Mouse (Mus musculus) intestine, embryonic 14.5 days (tissue): ENCODE measurements around the gene Pard6b. TPM values are rescaled to one million over a fixed set of nuclear protein-coding genes. Genes with fewer than 3 reads are reported as not detected.
A peak's percentile ranks its signal among the peaks of the same experiment; 100 is the strongest.
"Not testable (repeated sequence)": the region's sequence is repeated elsewhere in the genome, so short reads cannot be mapped to it uniquely, and the experiment has no call there.

Source experiments
- ATAC-seq: fragments of 200-750 bp; cut with Nextera tagmentation; replicated peaks from 2 replicates; pipeline ENCODE4 v1.8.0; 2017; ENCODE audit warnings: low read depth, moderate number of reproducible peaks, moderate TSS enrichment, moderate library complexity; ENCODE audit not compliant: low FRiP score, low TSS enrichment
- DNase-seq: peaks from one replicate; pipeline ENCODE4 v3.0.0-alpha.2; 2018; ENCODE audit warnings: low spot score
- H3K27ac ChIP-seq: fragments of 300-500 bp; sonication (generic); 2 replicates; pipeline ENCODE4 v1.5.1; 2014; ENCODE audit warnings: low read depth, mild to moderate bottlenecking, control low read depth
- H3K27me3 ChIP-seq: fragments of 300-500 bp; sonication (generic); replicated peaks from 2 replicates; pipeline ENCODE4 v1.6.1; 2014; ENCODE audit warnings: low read length, control low read depth; ENCODE audit not compliant: control insufficient read depth, insufficient read depth
- H3K36me3 ChIP-seq: fragments of 300-500 bp; sonication (generic); 2 replicates; pipeline ENCODE4 v1.6.1; 2014; ENCODE audit warnings: low read length, control low read depth; ENCODE audit not compliant: control insufficient read depth, insufficient read depth
- H3K4me1 ChIP-seq: fragments of 300-500 bp; sonication (generic); replicated peaks from 2 replicates; pipeline ENCODE4 v1.6.1; 2014; ENCODE audit warnings: low read length, control low read depth, mixed read lengths; ENCODE audit not compliant: control insufficient read depth, insufficient read depth
- H3K4me2 ChIP-seq: fragments of 300-500 bp; sonication (generic); 2 replicates; pipeline ENCODE4 v1.6.1; 2014; ENCODE audit warnings: low read length
- H3K4me3 ChIP-seq: fragments of 300-500 bp; sonication (generic); 2 replicates; pipeline ENCODE4 v1.5.1; 2014; ENCODE audit warnings: low read depth, low read length, control low read depth, mixed read lengths
- H3K9ac ChIP-seq: fragments of 300-500 bp; sonication (generic); 2 replicates; pipeline ENCODE4 v1.6.1; 2014; ENCODE audit warnings: mild to moderate bottlenecking, low read length
- H3K9me3 ChIP-seq: fragments of 300-500 bp; sonication (generic); 2 replicates; pipeline ENCODE4 v1.6.1; 2016; ENCODE audit warnings: low read length, control low read depth; ENCODE audit not compliant: control insufficient read depth
- WGBS: fragments of 180-500 bp; shearing (Covaris S2); extraction: QIAGEN DNeasy Blood & Tissue Kit; methylation state at CpG from one replicate; pipeline ENCODE4 v1.1.7; 2014; 5-methylcytosine and 5-hydroxymethylcytosine counted together
- polyA plus RNA-seq: library from polyadenylated mRNA; unstranded; fragments of >200 nt; fragmentation: Nextera tagmentation; extraction: Ambion mirVana; gene quantifications from 2 replicates; pipeline ENCODE4 v1.2.1, GENCODE M21; 2014

Pard6b gene
- polyA plus RNA-seq, 1 experiment from 2014 or later, result 21.6 TPM

- no peak overlapping the region for H3K4me2 ChIP-seq
- peaks cover 16% of the 10 kb centered on the region for H3K4me1 ChIP-seq
- H3K27me3 ChIP-seq, result no peaks in the 10 kb centered on the region
- DNase-seq (no peak), ATAC-seq (no peak; the same call in 1 of the 2 replicates)
- H3K9me3 ChIP-seq, result no peaks in the 10 kb centered on the region
- 16% methylated on average over 14 of the region's 14 CpGs for WGBS
- H3K27ac ChIP-seq, result peak overlapping the region; percentile 47; the same call in 1 of the 2 replicates
- no peak overlapping the region for H3K4me3 ChIP-seq
- H3K9ac ChIP-seq, result no peak overlapping the region
- H3K36me3 ChIP-seq, result no peaks in the 10 kb centered on the region
These were observed 24.7 kb upstream of the Pard6b start for GRCm38 (mm10) chr2:168055910-168056665.

- peaks cover 16% of the 10 kb centered on the region for H3K4me1 ChIP-seq
- H3K27me3 ChIP-seq, result no peaks in the 10 kb centered on the region
- H3K9me3 ChIP-seq, result no peaks in the 10 kb centered on the region
- ATAC-seq (no peak), DNase-seq (no peak)
- H3K4me2 ChIP-seq, result no peak overlapping the region
- no peak overlapping the region for H3K9ac ChIP-seq
- H3K36me3 ChIP-seq, result no peaks in the 10 kb centered on the region
- peak overlapping the region; percentile 47; the same call in 1 of the 2 replicates for H3K27ac ChIP-seq
- no peak overlapping the region for H3K4me3 ChIP-seq
- 25% methylated on average over 8 of the region's 8 CpGs for WGBS
These were observed 24.2 kb upstream of the Pard6b start for GRCm38 (mm10) chr2:168056666-168056933.

GRCm38 (mm10) chr2:168057876-168058275 lies 22.9 kb upstream of the Pard6b start:
- not testable (repeated sequence) for H3K9me3 ChIP-seq, H3K9ac ChIP-seq, H3K4me3 ChIP-seq, H3K36me3 ChIP-seq, H3K27me3 ChIP-seq, ATAC-seq, DNase-seq, H3K27ac ChIP-seq, H3K4me2 ChIP-seq
- WGBS, result 74% methylated on average over 2 of the region's 2 CpGs
- peaks cover 16% of the 10 kb centered on the region for H3K4me1 ChIP-seq

- Histone ChIP-seq H3K4me3 (no peak overlapping the region), H3K27me3 (no peaks in the 10 kb centered on the region), H3K9ac (no peak overlapping the region), H3K4me1 (peaks cover 16% of the 10 kb centered on the region), H3K4me2 (no peak overlapping the region), H3K36me3 (no peaks in the 10 kb centered on the region), H3K27ac (no peak overlapping the region), H3K9me3 (no peaks in the 10 kb centered on the region)
- whole genome bisulfite sequencing, result 39% methylated on average over 13 of the region's 13 CpGs
- ATAC-seq (0 out of 2 replicates have a peak, but pooled peaks have one; percentile 25), DNase-seq (no peak)
These were observed 22.2 kb upstream of the Pard6b start for GRCm38 (mm10) chr2:168058488-168059199.

- Histone ChIP-seq H3K9me3 (no peaks in the 10 kb centered on the region), H3K36me3 (no peaks in the 10 kb centered on the region), H3K4me3 (no peak overlapping the region), H3K27ac (no peak overlapping the region), H3K4me1 (peaks cover 16% of the 10 kb centered on the region), H3K27me3 (no peaks in the 10 kb centered on the region), H3K9ac (no peak overlapping the region), H3K4me2 (no peak overlapping the region)
- 75% methylated on average over 6 of the region's 6 CpGs for WGBS
- ATAC-seq (no peak), DNase-seq (no peak)
These were observed 21.5 kb upstream of the Pard6b start for GRCm38 (mm10) chr2:168059200-168059790.

GRCm38 (mm10) chr2:168063712-168064111 lies 17.1 kb upstream of the Pard6b start:
- Histone ChIP-seq H3K9ac (no peak overlapping the region), H3K9me3 (no peaks in the 10 kb centered on the region), H3K4me1 (0 out of 2 replicates have a peak, but pooled peaks cover 4% of the 10 kb centered on the region), H3K4me2 (no peak overlapping the region), H3K4me3 (no peak overlapping the region), H3K27me3 (no peaks in the 10 kb centered on the region), H3K27ac (no peak overlapping the region), H3K36me3 (no peaks in the 10 kb centered on the region)
- ATAC-seq, result no peak
- WGBS, result 90% methylated on average over 12 of the region's 12 CpGs
- DNase-seq, result no peak

GRCm38 (mm10) chr2:168065511-168065910 lies 15.3 kb upstream of the Pard6b start:
- no peak for DNase-seq
- Histone ChIP-seq H3K27ac (no peak overlapping the region), H3K27me3 (no peaks in the 10 kb centered on the region), H3K9me3 (no peaks in the 10 kb centered on the region), H3K4me2 (no peak overlapping the region), H3K36me3 (no peaks in the 10 kb centered on the region), H3K4me1 (0 out of 2 replicates have a peak, but pooled peaks cover 4% of the 10 kb centered on the region), H3K9ac (no peak overlapping the region), H3K4me3 (no peak overlapping the region)
- peak; percentile 69 for ATAC-seq
- WGBS, result 46% methylated on average over 7 of the region's 7 CpGs

GRCm38 (mm10) chr2:168066783-168067182 lies 14.0 kb upstream of the Pard6b start:
- ATAC-seq (no peak), DNase-seq (no peak)
- H3K9me3 ChIP-seq, result no peaks in the 10 kb centered on the region
- H3K4me1 ChIP-seq, result 0 out of 2 replicates have a peak, but pooled peaks cover 4% of the 10 kb centered on the region
- WGBS, result 39% methylated on average over 8 of the region's 8 CpGs
- H3K27me3 ChIP-seq, result no peaks in the 10 kb centered on the region
- H3K4me2 ChIP-seq, result no peak overlapping the region
- H3K36me3 ChIP-seq, result no peaks in the 10 kb centered on the region
- H3K9ac ChIP-seq, result no peak overlapping the region
- H3K4me3 ChIP-seq, result no peak overlapping the region
- H3K27ac ChIP-seq, result no peak overlapping the region; the same call in 1 of the 2 replicates
